Mouse (Mus musculus) kidney, adult 2 months (tissue): ENCODE measurements around the gene Nup43. TPM values are rescaled to one million over a fixed set of nuclear protein-coding genes. Genes with fewer than 3 reads are reported as not detected.
"Not testable (repeated sequence)": the region's sequence is repeated elsewhere in the genome, so short reads cannot be mapped to it uniquely, and the experiment has no call there.

Experiments used
- DNase-seq: peaks from one replicate; pipeline ENCODE4 v3.0.0; 2021
- H3K27ac ChIP-seq: fragments of 200-500 bp; 2 replicates; pipeline ENCODE4 v1.5.1; 2012; ENCODE audit warnings: low read depth, low read length, control low read depth, inconsistent platforms; ENCODE audit not compliant: insufficient read depth
- H3K27me3 ChIP-seq: fragments of 200-500 bp; replicated peaks from 2 replicates; pipeline ENCODE4 v1.6.1; 2012; ENCODE audit warnings: mild to moderate bottlenecking, moderate library complexity, low read length, inconsistent platforms; ENCODE audit not compliant: control insufficient read depth, insufficient read depth
- H3K36me3 ChIP-seq: fragments of 200-500 bp; 2 replicates; pipeline ENCODE4 v1.6.1; 2012; ENCODE audit warnings: mild to moderate bottlenecking, moderate library complexity, low read length, inconsistent platforms; ENCODE audit not compliant: control insufficient read depth, insufficient read depth
- H3K4me1 ChIP-seq: fragments of 200-500 bp; 2 replicates; pipeline ENCODE4 v1.6.1; 2011; ENCODE audit warnings: low read length; ENCODE audit not compliant: control insufficient read depth, insufficient read depth
- H3K4me3 ChIP-seq: fragments of 200-500 bp; 2 replicates; pipeline ENCODE4 v1.5.1; 2011; ENCODE audit warnings: mild to moderate bottlenecking, low read depth, low read length, control low read depth; ENCODE audit not compliant: insufficient read depth
- CTCF ChIP-seq: fragments of 200-500 bp; conservative IDR thresholded peaks from 2 replicates; pipeline ENCODE4 v1.5.1; 2011; ENCODE audit warnings: low read depth, mild to moderate bottlenecking, control low read depth, low read length, moderate library complexity, mixed read lengths; ENCODE audit not compliant: insufficient read depth, insufficient read length
- POLR2A ChIP-seq: fragments of 200-500 bp; IDR thresholded peaks from one replicate; pipeline ENCODE4 v1.6.1; 2011; ENCODE audit warnings: low read depth, low read length, control low read depth
- WGBS: fragments of 180-500 bp; shearing (Covaris S2); methylation state at CpG from one replicate; pipeline ENCODE4 v1.1.7; 2018; 5-methylcytosine and 5-hydroxymethylcytosine counted together
- polyA plus RNA-seq: library from polyadenylated mRNA; depleted of rRNA; stranded (reverse); fragments of >200 nt; gene quantifications from 2 replicates; pipeline ENCODE4 v1.2.3, GENCODE M21; 2012; rRNA removed

The Nup43 gene
- polyA plus RNA-seq = 7.1 and 7.6 TPM in 2 replicates

DNA sequence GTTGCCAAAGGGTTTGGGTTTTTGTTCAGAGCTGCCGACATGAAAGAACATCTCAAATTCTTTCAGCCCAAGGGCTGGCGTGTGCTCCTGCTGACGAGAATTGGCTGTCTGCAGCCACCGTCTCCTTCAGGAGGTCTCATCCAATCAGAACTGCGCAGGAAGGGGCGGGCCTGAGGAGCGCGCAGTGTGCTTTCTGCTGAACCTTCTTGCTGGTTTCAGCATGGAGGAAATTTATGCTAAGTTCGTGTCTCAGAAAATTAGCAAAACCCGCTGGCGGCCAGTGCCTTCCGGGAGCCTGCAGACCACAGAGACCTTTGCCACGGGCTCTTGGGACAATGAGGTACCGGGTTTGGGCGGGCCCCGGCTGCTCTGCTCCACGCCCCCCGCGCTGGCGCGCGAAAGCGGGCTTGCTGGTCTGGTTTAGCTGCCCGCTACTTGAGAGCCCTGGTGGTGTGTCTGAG is at the start of gene Nup43:
Gene Nup43, plus strand, starts transcription at position 162 of the 461 bp plus-strand sequence.
- Histone ChIP-seq H3K4me3 (peak within 1 kb of the TSS; percentile 66), H3K4me1 (no peaks in the 10 kb centered on the region; the same call in 1 of the 2 replicates), H3K36me3 (no peaks in the 10 kb centered on the region), H3K27ac (no peak within 1 kb of the TSS), H3K27me3 (no peaks in the 10 kb centered on the region)
- DNase-seq = peak; percentile 95
- TF ChIP-seq POLR2A = no peak
- TF ChIP-seq CTCF = no peak
- under 1% methylated on average over 24 of the region's 24 CpGs for WGBS

DNA sequence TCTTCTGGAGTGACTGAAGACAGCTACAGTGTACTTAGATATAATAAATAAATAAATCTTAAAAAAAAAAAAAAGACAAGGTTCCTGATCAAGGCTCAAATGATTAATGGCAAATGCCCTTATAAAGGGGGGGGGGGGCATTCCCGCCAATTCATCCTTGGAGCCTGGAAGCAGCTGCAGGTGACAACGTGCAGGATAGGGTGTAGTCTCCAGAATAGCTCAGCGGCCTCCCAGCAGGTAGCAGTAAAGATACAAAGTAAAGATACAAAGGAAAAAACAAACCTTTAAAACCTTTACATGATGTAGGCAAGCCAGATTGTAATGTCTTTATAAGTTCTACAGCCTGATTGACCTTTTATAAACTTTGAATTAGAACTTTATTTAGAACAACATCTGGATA is 49.7 kb upstream of the Nup43 start:
- 45% methylated on average over 3 of the region's 3 CpGs for WGBS
- H3K27ac ChIP-seq, H3K27me3 ChIP-seq, H3K4me1 ChIP-seq, H3K36me3 ChIP-seq, DNase-seq, H3K4me3 ChIP-seq: not testable (repeated sequence)

DNA sequence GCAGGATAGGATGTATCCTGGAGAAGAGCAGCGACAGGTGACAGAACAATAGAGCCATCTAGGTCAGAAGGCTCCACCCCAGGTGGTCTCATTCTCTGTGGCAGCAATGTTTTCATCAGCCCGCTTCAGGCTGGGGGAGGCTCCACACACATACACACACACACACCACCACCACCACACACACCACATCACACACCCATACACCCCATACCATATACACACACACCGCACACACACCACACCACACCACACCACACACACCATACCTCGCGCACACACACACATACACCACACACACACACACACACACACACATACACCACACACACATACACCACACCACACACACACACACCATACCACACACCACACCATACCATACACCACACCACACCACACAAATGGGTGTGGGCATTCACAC is 47.5 kb upstream of the Nup43 start:
- Histone ChIP-seq H3K4me3 (no peak overlapping the region), H3K4me1 (no peaks in the 10 kb centered on the region), H3K36me3 (no peaks in the 10 kb centered on the region), H3K27ac (no peak overlapping the region), H3K27me3 (no peaks in the 10 kb centered on the region)
- 94% methylated on average over 5 of the region's 5 CpGs for WGBS
- no peak for DNase-seq
- TF ChIP-seq POLR2A (no peak), CTCF (no peak)

DNA sequence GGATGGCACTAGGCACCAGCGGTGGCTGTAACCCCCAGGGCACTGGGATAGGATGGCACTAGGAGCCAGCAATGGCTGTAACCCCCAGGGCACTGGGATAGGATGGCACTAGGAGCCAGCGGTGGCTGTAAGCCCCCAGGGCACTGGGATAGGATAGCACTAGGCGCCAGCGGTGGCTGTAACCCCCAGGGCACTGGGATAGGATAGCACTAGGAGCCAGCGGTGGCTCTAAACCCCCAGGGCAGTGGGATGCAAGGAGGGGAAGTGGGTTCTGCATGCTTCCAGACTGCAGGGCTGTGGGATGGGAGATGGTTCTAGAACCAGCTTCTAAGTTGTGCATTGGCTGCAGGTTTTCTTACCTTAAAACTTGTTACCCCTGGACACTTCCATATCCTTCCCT is 46.6 kb upstream of the Nup43 start:
- TF ChIP-seq CTCF (no peak), POLR2A (no peak)
- H3K4me1 ChIP-seq = no peaks in the 10 kb centered on the region
- 71% methylated on average over 5 of the region's 5 CpGs for WGBS

DNA sequence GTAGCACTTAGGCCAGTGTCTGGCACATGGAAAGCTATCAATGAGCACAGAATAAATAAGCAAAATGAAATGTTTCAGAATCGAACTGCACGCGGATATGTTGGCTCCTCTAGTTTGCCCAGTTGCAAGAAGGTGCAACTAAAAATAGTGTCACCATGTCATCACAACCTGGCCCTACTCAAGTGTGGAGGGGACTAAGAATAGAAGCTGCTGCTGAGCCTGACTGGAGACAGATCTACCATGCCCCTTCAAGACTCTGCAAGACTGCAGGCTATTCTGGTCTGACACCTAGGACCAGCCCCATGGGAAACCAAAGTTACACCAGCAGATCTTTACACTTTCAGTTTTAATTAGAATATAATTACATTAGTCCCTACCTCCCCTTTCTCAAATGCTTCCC is 44.9 kb upstream of the Nup43 start:
- TF ChIP-seq POLR2A (no peak), CTCF (no peak)
- Histone ChIP-seq H3K4me3 (no peak overlapping the region), H3K27me3 (no peaks in the 10 kb centered on the region), H3K36me3 (no peaks in the 10 kb centered on the region), H3K27ac (no peak overlapping the region), H3K4me1 (no peaks in the 10 kb centered on the region)
- WGBS = 89% methylated on average over 3 of the region's 3 CpGs
- no peak for DNase-seq

More for the DNA sequence above, 46.6 kb upstream of the Nup43 start:
- H3K36me3 ChIP-seq = no peaks in the 10 kb centered on the region
- no peak overlapping the region for H3K4me3 ChIP-seq
- no peak for DNase-seq
- no peaks in the 10 kb centered on the region for H3K27me3 ChIP-seq
- no peak overlapping the region for H3K27ac ChIP-seq

DNA sequence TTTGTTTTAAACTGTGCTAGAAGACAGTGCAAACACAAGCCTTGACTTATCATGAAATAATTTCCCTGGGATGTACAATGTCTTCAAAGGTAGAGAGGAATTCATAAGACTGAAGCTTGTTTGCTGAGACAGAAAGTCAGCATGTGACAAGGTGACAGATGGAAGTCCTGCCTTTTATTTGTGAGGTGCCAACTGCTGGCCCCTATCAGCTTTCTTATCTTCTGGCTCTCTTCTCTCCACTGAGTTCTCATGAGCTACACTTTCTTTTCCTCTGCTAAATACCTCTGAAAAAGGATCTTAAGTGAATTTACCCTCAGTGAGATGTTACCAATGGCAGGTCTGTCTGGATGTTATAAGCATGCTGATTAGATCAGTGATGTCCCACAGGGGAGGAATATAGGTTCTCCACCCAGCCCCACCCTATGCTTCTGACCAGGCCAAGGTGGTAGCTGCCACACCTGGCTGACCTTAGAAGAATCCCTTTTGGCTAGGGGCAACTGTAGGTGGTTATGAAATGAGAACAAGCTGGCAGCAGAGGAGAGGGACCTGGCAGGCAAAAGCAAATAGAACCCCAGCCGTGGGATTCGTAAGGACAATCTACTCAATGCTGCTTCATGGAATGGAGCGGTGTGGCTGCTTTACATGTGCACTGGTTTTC is 43.3 kb upstream of the Nup43 start:
- Histone ChIP-seq H3K4me1 (no peaks in the 10 kb centered on the region), H3K27ac (no peak overlapping the region)
- 95% methylated on average over 3 of the region's 3 CpGs for WGBS

DNA sequence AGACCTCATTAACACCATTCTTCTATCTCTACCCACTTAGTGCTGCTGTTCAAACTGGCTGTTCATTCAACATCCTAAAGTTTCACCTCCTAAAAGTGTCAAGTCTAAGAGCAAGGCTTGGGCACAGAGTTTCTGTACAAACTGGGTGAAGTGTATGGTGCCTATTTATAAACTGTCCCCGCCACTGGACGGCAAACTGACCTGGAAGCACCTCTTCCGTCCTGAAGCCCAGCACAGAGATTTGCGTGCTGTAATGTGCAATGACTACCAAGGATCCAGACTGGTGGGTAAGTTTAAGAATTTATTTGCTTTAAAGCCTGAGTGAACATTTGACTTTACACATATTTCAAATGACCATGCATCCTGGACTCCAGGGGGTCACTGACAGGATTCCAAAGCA is 38.2 kb upstream of the Nup43 start:
- Histone ChIP-seq H3K27me3 (no peaks in the 10 kb centered on the region), H3K27ac (no peak overlapping the region), H3K36me3 (no peaks in the 10 kb centered on the region; the same call in 1 of the 2 replicates), H3K4me3 (no peak overlapping the region), H3K4me1 (no peaks in the 10 kb centered on the region)
- no peak for TF ChIP-seq CTCF
- TF ChIP-seq POLR2A = no peak
- no peak for DNase-seq
- WGBS = 91% methylated on average over 4 of the region's 4 CpGs

More for the DNA sequence above, 43.3 kb upstream of the Nup43 start:
- Histone ChIP-seq H3K4me3 (no peak overlapping the region), H3K36me3 (no peaks in the 10 kb centered on the region; the same call in 1 of the 2 replicates), H3K27me3 (no peaks in the 10 kb centered on the region)
- no peak for DNase-seq
- TF ChIP-seq CTCF (no peak), POLR2A (no peak)

DNA sequence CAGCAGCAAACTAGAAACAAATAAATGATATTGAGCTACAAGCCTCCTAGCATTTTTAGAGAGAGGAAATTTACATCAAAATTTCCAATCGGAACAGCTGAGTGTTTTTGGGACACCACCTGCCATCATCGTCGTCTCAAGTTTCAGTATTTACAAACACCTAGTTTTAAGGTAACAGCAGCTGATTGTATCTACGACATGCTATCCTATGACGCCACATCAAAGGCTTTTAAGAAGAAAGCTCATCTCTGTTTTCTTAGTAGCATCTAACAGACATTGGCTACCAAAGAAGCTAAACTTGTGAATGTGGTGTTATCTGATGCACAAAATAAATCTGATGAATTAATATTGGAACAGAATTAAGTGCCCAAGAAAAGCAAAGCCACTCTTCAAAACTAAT is 37.0 kb upstream of the Nup43 start:
- Histone ChIP-seq H3K27ac (no peak overlapping the region), H3K27me3 (no peaks in the 10 kb centered on the region), H3K4me3 (no peak overlapping the region), H3K4me1 (no peaks in the 10 kb centered on the region), H3K36me3 (no peaks in the 10 kb centered on the region; the same call in 1 of the 2 replicates)
- DNase-seq = no peak
- 89% methylated on average over 5 of the region's 5 CpGs for WGBS
- TF ChIP-seq CTCF = no peak
- no peak for TF ChIP-seq POLR2A
